Mouse (Mus musculus) right cerebral cortex, adult 18-20 months (tissue): Measurements from ENCODE around the gene Ctcfl.
"Not testable (repeated sequence)": the region's sequence is repeated elsewhere in the genome, so short reads cannot be mapped to it uniquely, and the experiment has no call there.

Experiments
- DNase-seq: peaks from one replicate; pipeline ENCODE4 v3.0.0; 2022; ENCODE audit warnings: mixed read lengths

Gene Ctcfl

GRCm38 (mm10) chr2:173138323-173139239 lies 19.3 kb upstream of the Ctcfl start:
- DNase-seq = peak; percentile 44

- no peak for DNase-seq
Observed at GRCm38 (mm10) chr2:173134695-173135094, 15.4 kb upstream of the Ctcfl start.

- DNase-seq = no peak
Observed at GRCm38 (mm10) chr2:173132794-173133300, 13.5 kb upstream of the Ctcfl start.

GRCm38 (mm10) chr2:173132262-173132661 lies 12.9 kb upstream of the Ctcfl start:
- DNase-seq = no peak

- no peak for DNase-seq
Observed at GRCm38 (mm10) chr2:173129111-173129510, 9.8 kb upstream of the Ctcfl start.

- DNase-seq = no peak
Observed at GRCm38 (mm10) chr2:173126386-173126785, 7.1 kb upstream of the Ctcfl start.

GRCm38 (mm10) chr2:173124022-173124735 lies 4.9 kb upstream of the Ctcfl start:
- DNase-seq = no peak

GRCm38 (mm10) chr2:173120117-173120516 lies 792 bp upstream of the Ctcfl start:
- not testable (repeated sequence) for DNase-seq

GRCm38 (mm10) chr2:173113796-173114195 lies 5.5 kb downstream of the Ctcfl start:
- DNase-seq = not testable (repeated sequence)

GRCm38 (mm10) chr2:173110571-173110970 lies 8.8 kb downstream of the Ctcfl start:
- DNase-seq = no peak

- DNase-seq = no peak
Observed at GRCm38 (mm10) chr2:173109510-173109909, 9.8 kb downstream of the Ctcfl start.

GRCm38 (mm10) chr2:173108509-173109190 lies 10.7 kb downstream of the Ctcfl start:
- DNase-seq = no peak

- DNase-seq = peak; percentile 52
Observed at GRCm38 (mm10) chr2:173106889-173107785, 12.2 kb downstream of the Ctcfl start.

GRCm38 (mm10) chr2:173106409-173106808 lies 12.9 kb downstream of the Ctcfl start:
- DNase-seq = no peak

- not testable (repeated sequence) for DNase-seq
Observed at GRCm38 (mm10) chr2:173097337-173097736, 22.0 kb downstream of the Ctcfl start.

- DNase-seq = peak; percentile 77
Observed at GRCm38 (mm10) chr2:173089437-173089836, 29.9 kb downstream of the Ctcfl start.

GRCm38 (mm10) chr2:173087405-173087804 lies 31.9 kb downstream of the Ctcfl start:
- DNase-seq = no peak

GRCm38 (mm10) chr2:173085763-173086162 lies 33.6 kb downstream of the Ctcfl start:
- no peak for DNase-seq

- DNase-seq = no peak
Observed at GRCm38 (mm10) chr2:173084871-173085270, 34.5 kb downstream of the Ctcfl start.

- DNase-seq = no peak
Observed at GRCm38 (mm10) chr2:173083712-173084475, 35.4 kb downstream of the Ctcfl start.

- DNase-seq = no peak
Observed at GRCm38 (mm10) chr2:173083106-173083505, 36.2 kb downstream of the Ctcfl start.
